Mouse (Mus musculus) lung, adult 2 months (tissue): Measurements from ENCODE around the gene Vmn1r44. TPM values are rescaled to one million over a fixed set of nuclear protein-coding genes. Genes with fewer than 3 reads are reported as not detected.
"Not testable (repeated sequence)": the region's sequence is repeated elsewhere in the genome, so short reads cannot be mapped to it uniquely, and the experiment has no call there.

ENCODE experiments used
- DNase-seq: peaks from one replicate; pipeline ENCODE4 v3.0.0; 2022
- H3K4me1 ChIP-seq: fragments of 200-500 bp; 2 replicates; pipeline ENCODE4 v1.6.1; 2011; ENCODE audit warnings: low read length; ENCODE audit not compliant: control insufficient read depth, insufficient read depth
- H3K4me3 ChIP-seq: fragments of 200-500 bp; replicated peaks from 2 replicates; pipeline ENCODE3; 2011; ENCODE audit warnings: low read depth, mild to moderate bottlenecking, control low read depth, low read length; ENCODE audit errors: extremely low read depth
- CTCF ChIP-seq: fragments of 200-500 bp; IDR thresholded peaks from 2 replicates; pipeline ENCODE4 v1.5.1; 2011; ENCODE audit warnings: mild to moderate bottlenecking, low read length, control low read depth; ENCODE audit not compliant: insufficient read depth
- POLR2A ChIP-seq: fragments of 200-500 bp; IDR thresholded peaks from 2 replicates; pipeline ENCODE4 v1.6.1; 2011; ENCODE audit warnings: low read depth, mild to moderate bottlenecking, control low read depth, low read length, borderline replicate concordance; ENCODE audit errors: extremely low read depth
- WGBS: fragments of 180-500 bp; shearing (Covaris S2); methylation state at CpG from one replicate; pipeline ENCODE4 v1.1.7; 2018; 5-methylcytosine and 5-hydroxymethylcytosine counted together
- polyA plus RNA-seq: library from polyadenylated mRNA; depleted of rRNA; stranded (reverse); fragments of >200 nt; gene quantifications from 2 replicates; pipeline ENCODE4 v1.2.3, GENCODE M21; 2012; rRNA removed

Gene Vmn1r44
- polyA plus RNA-seq: not detected in 2 replicates

GRCm38 (mm10) chr6:89883360-89883759 is at the start of gene Vmn1r44:
Vmn1r44 (plus strand) TSS chr6:89883660.
- no peak for DNase-seq
- no peak for TF ChIP-seq POLR2A
- no peak for TF ChIP-seq CTCF
- H3K4me3 ChIP-seq: no peak within 1 kb of the TSS
- WGBS: 78% methylated on average over 1 of the region's 1 CpGs
- no peaks in the 10 kb centered on the region for H3K4me1 ChIP-seq

GRCm38 (mm10) chr6:89857552-89857951 is 25.9 kb upstream of the Vmn1r44 start:
- no peak for DNase-seq
- no peak overlapping the region for H3K4me3 ChIP-seq
- H3K4me1 ChIP-seq: no peaks in the 10 kb centered on the region
- WGBS: 64% methylated on average over 3 of the region's 3 CpGs
- TF ChIP-seq POLR2A (no peak), CTCF (no peak)

GRCm38 (mm10) chr6:89859839-89860238 is 23.6 kb upstream of the Vmn1r44 start:
- WGBS: 55% methylated on average over 2 of the region's 2 CpGs
- no peak for DNase-seq
- H3K4me3 ChIP-seq: no peak overlapping the region
- TF ChIP-seq CTCF (no peak), POLR2A (no peak)
- H3K4me1 ChIP-seq: no peaks in the 10 kb centered on the region

- TF ChIP-seq CTCF (no peak), POLR2A (no peak)
- DNase-seq: no peak
- WGBS: 66% methylated on average over 4 of the region's 4 CpGs
- Histone ChIP-seq H3K4me3 (no peak overlapping the region), H3K4me1 (no peaks in the 10 kb centered on the region)
Observed at GRCm38 (mm10) chr6:89863792-89864191, 19.7 kb upstream of the Vmn1r44 start.

- WGBS: 80% methylated on average over 2 of the region's 2 CpGs
- Histone ChIP-seq H3K4me3 (no peak overlapping the region), H3K4me1 (no peaks in the 10 kb centered on the region)
- TF ChIP-seq POLR2A (no peak), CTCF (no peak)
- no peak for DNase-seq
Observed at GRCm38 (mm10) chr6:89867276-89867675, 16.2 kb upstream of the Vmn1r44 start.

GRCm38 (mm10) chr6:89867976-89868375 is 15.5 kb upstream of the Vmn1r44 start:
- 92% methylated on average over 2 of the region's 2 CpGs for WGBS
- no peak for DNase-seq
- Histone ChIP-seq H3K4me1 (no peaks in the 10 kb centered on the region), H3K4me3 (no peak overlapping the region)
- TF ChIP-seq CTCF: no peak
- no peak for TF ChIP-seq POLR2A

- 63% methylated on average over 3 of the region's 3 CpGs for WGBS
- H3K4me3 ChIP-seq, DNase-seq, H3K4me1 ChIP-seq: not testable (repeated sequence)
Observed at GRCm38 (mm10) chr6:89876313-89876712, 7.1 kb upstream of the Vmn1r44 start, which contains the start of the genes Vmn1r42 and Vmn1r43. Vmn1r42 (minus strand) TSS chr6:89876413. Vmn1r43 (minus strand) TSS chr6:89876413.

- WGBS: 76% methylated on average over 2 of the region's 2 CpGs
- H3K4me1 ChIP-seq: no peaks in the 10 kb centered on the region
- no peak overlapping the region for H3K4me3 ChIP-seq
- DNase-seq: no peak
- TF ChIP-seq CTCF (no peak), POLR2A (no peak)
Observed at GRCm38 (mm10) chr6:89876963-89877362, 6.5 kb upstream of the Vmn1r44 start.

GRCm38 (mm10) chr6:89880867-89881266 is 2.6 kb upstream of the Vmn1r44 start:
- TF ChIP-seq POLR2A: no peak
- TF ChIP-seq CTCF: no peak
- Histone ChIP-seq H3K4me3 (no peak overlapping the region), H3K4me1 (no peaks in the 10 kb centered on the region)
- no peak for DNase-seq

- no peaks in the 10 kb centered on the region for H3K4me1 ChIP-seq
- 35% methylated on average over 2 of the region's 2 CpGs for WGBS
- no peak for DNase-seq
- TF ChIP-seq POLR2A: no peak
- no peak for TF ChIP-seq CTCF
- H3K4me3 ChIP-seq: no peak overlapping the region
Observed at GRCm38 (mm10) chr6:89883812-89884211, 352 bp downstream of the Vmn1r44 start.

- DNase-seq, H3K4me3 ChIP-seq, H3K4me1 ChIP-seq: not testable (repeated sequence)
- 90% methylated on average over 2 of the region's 2 CpGs for WGBS
Observed at GRCm38 (mm10) chr6:89940498-89940897, 57.0 kb downstream of the Vmn1r44 start, which contains the start of gene Vmn1r45. Vmn1r45 (minus strand) TSS chr6:89940598.
